Mouse (Mus musculus): ENCODE data around the gene Afm.

GRCm38 (mm10) chr5:90474369-90474768 is 44.4 kb upstream of the Afm start:
- TF ChIP-seq CTCF (IDR thresholded peaks at IDR 0.05; ENCODE audit: borderline replicate concordance, insufficient read depth, low read depth, low read length) (no peak), POLR2A (IDR thresholded peaks at IDR 0.05; ENCODE audit: borderline replicate concordance, insufficient read depth, low read length) (no peak)
